Mouse (Mus musculus) spleen, adult 2 months (tissue): ENCODE measurements around the gene Robo2.

Source experiments
- CTCF ChIP-seq: fragments of 200-500 bp; IDR thresholded peaks from 2 replicates; pipeline ENCODE4 v1.5.1; 2011; ENCODE audit warnings: mild to moderate bottlenecking, inconsistent platforms; ENCODE audit not compliant: insufficient read depth, insufficient read length, insufficient replicate concordance; ENCODE audit errors: extremely low read depth
- POLR2A ChIP-seq: fragments of 200-500 bp; IDR thresholded peaks from 2 replicates; pipeline ENCODE4 v1.6.1; 2011; ENCODE audit warnings: low read depth, low read length, inconsistent platforms

DNA sequence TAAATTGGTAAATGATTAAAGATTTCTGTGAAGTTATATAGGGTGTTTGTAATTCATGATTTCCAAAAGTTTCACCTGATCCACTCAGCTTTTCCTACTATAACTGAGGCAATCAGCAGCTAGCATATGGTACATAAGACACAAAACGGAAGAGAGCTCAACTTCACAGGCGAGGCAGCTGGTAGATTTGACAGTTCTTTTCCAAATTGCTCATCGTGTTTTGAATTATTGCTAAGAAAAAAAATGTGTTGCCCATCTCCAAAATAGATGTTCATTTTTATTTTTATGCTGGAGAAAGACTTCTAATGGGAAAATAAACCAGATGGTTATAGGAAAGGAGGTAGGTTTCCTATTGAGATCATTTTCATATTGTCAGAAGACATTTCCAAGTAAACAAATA lies 405.9 kb downstream of the Robo2 start:
- no peak for TF ChIP-seq CTCF
- no peak for TF ChIP-seq POLR2A
